Mouse (Mus musculus) hematopoietic multipotent progenitor cell, adult 10-12 weeks (in vitro differentiated cells): ENCODE results near the gene Olfr150. TPM values are rescaled to one million over a fixed set of nuclear protein-coding genes. Genes with fewer than 3 reads are reported as not detected.

Experiments used
- polyA plus RNA-seq: library from polyadenylated mRNA; stranded (reverse); fragments of >175 nt; gene quantifications from 2 replicates; pipeline ENCODE4 v1.2.3, GENCODE M21; 2012; ENCODE audit warnings: low replicate concordance

The Olfr150 gene
- polyA plus RNA-seq = not detected in 2 replicates

GRCm38 (mm10) chr9:39730678-39731077 is at the start of gene Olfr150:
Gene Olfr150 (plus strand): TSS chr9:39730978.

GRCm38 (mm10) chr9:39707017-39707416 is 23.8 kb upstream of the Olfr150 start, which contains the start of gene Olfr149:
Gene Olfr149 (minus strand): TSS chr9:39707117.

GRCm38 (mm10) chr9:39711053-39711452 is 19.7 kb upstream of the Olfr150 start, which contains the start of gene Olfr965:
Gene Olfr965 (plus strand): TSS chr9:39711353.

DNA sequence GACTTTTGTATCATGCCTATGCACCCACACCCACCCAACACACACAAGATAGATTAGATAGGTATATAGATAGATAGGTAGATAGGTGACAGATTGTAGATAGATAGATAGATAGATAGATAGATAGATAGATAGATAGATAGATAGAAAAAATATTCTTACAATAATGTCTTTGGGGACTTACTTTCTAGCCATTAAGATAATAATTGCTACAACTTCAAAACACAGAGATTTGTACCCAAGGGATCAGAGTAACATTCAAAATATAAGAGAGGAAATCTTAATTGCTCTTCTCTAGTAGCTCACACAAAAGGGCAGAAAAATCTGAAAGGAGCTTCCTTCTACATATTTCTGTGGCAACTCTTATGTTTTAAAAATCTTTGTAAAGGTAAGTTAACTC is 15.2 kb downstream of the Olfr150 start, which contains the start of gene Olfr967:
Gene Olfr967 (plus strand): TSS at position 301 of the 400 bp plus-strand sequence.

GRCm38 (mm10) chr9:39783153-39783552 is 52.4 kb downstream of the Olfr150 start, which contains the start of gene Olfr968:
Gene Olfr968 (minus strand): TSS chr9:39783253.

Other genes starting within 250 kb of the Olfr150 start
- gene Olfr44, start 237.0 kb upstream of the Olfr150 start, polyA plus RNA-seq = not detected in 2 replicates
- gene Olfr957, start 215.2 kb upstream of the Olfr150 start, polyA plus RNA-seq = not detected in 2 replicates
- not detected in 2 replicates for gene Olfr958, start 176.9 kb upstream of the Olfr150 start, polyA plus RNA-seq
- not detected in 2 replicates for gene Olfr959, start 155.4 kb upstream of the Olfr150 start, polyA plus RNA-seq
- gene AW551984, start 126.6 kb upstream of the Olfr150 start, polyA plus RNA-seq = not detected in 2 replicates
- gene Olfr148, start 120.3 kb upstream of the Olfr150 start, polyA plus RNA-seq = not detected in 2 replicates
- gene Olfr960, start 109.6 kb upstream of the Olfr150 start, polyA plus RNA-seq = not detected in 2 replicates
- not detected in 2 replicates for gene Olfr961, start 85.9 kb upstream of the Olfr150 start, polyA plus RNA-seq
- not detected in 2 replicates for gene Olfr963, start 63.8 kb upstream of the Olfr150 start, polyA plus RNA-seq
- not detected in 2 replicates for gene Olfr149, start 23.9 kb upstream of the Olfr150 start, polyA plus RNA-seq
- gene Olfr965, start 19.6 kb upstream of the Olfr150 start, polyA plus RNA-seq = not detected in 2 replicates
- gene Olfr967, start 15.3 kb downstream of the Olfr150 start, polyA plus RNA-seq = not detected in 2 replicates
- gene Olfr968, start 52.3 kb downstream of the Olfr150 start, polyA plus RNA-seq = not detected in 2 replicates
- not detected in 2 replicates for gene Olfr969, start 60.0 kb downstream of the Olfr150 start, polyA plus RNA-seq
- gene Olfr970, start 77.9 kb downstream of the Olfr150 start, polyA plus RNA-seq = not detected in 2 replicates
- not detected in 2 replicates for gene Olfr971, start 105.9 kb downstream of the Olfr150 start, polyA plus RNA-seq
- not detected in 2 replicates for gene Olfr972, start 135.4 kb downstream of the Olfr150 start, polyA plus RNA-seq
- not detected in 2 replicates for gene Olfr229, start 176.4 kb downstream of the Olfr150 start, polyA plus RNA-seq
- not detected in 2 replicates for gene Olfr974, start 206.5 kb downstream of the Olfr150 start, polyA plus RNA-seq
- 0.05 TPM in 1 of 2 replicates, not detected in the other for gene Olfr975, start 221.1 kb downstream of the Olfr150 start, polyA plus RNA-seq
- gene Olfr976, start 230.2 kb downstream of the Olfr150 start, polyA plus RNA-seq = not detected in 2 replicates